Mouse (Mus musculus) mesoderm, embryonic 11.5 days (tissue): ENCODE measurements at regions not wholly inside any gene's neighbourhood (a gene's known extent, or its start where the extent isn't known, plus 50 kb on each side); places are given as distances from the start of the nearest gene placed in this dataset.

Source experiments
- DNase-seq: peaks from one replicate; pipeline ENCODE4 v3.0.0-alpha.2; 2012; ENCODE audit warnings: low read depth, low spot score

DNA sequence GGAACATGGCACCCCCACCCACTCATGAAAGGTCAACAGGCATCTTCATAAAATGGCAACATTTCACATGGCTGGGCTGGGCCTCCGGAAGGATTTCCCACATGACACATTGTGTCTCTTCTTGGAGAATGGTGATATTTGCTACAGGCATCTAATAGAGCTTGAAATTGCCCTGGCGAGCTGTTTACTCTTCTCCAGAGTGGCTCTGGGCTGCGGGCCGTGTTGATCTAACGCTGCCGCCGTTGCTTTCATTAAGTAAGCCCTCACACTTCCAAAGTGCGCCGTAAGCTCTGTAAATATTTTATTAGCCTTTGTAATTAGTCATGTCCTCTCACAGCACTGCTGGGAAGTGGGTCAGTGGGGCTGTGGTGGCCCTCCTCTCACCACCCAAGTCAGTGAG is 164.4 kb upstream of the Ctnnb1 start:
- DNase-seq, result no peak

DNA sequence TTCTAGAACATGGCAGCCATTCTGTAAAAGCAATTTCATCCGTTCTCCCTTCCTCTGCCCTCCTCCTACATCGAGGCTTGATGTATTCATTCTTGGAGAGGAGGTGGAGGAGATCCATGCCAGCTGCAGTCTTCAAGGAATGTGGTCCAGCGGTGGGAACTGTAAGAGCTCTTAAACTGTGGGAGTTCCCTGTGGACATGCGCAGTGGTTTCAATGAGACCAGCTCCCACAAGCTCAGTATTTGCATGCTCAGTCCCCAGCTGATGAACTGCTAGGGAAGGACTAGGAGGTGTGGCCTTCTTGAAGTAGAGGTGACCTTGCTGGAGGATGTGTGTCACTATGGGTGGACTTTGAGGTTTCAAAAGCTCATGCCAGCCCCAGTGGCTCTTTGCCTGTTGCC is 163.7 kb upstream of the Ctnnb1 start:
- no peak for DNase-seq

GRCm38 (mm10) chr9:120766881-120767280 is 162.1 kb upstream of the Ctnnb1 start:
- no peak for DNase-seq

DNA sequence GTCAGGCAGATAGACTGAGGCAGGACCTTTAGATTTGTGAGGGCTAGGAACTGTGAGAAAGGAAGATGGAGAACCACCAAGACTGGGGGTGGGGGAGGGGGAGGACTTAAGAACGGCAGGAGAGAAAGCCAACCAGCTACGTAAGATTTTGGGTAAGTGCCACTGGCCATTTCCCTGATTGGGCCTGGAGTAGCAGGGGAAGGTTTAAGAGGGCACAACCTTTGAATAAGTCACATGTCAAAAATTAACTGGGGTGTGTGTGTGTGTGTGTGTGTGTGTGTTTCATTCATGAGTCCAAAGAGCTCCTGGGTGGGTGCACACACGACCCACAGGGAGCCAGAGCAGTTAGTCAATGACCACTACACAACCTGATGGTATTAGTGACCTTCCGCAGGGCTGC is 161.6 kb upstream of the Ctnnb1 start:
- no peak for DNase-seq

DNA sequence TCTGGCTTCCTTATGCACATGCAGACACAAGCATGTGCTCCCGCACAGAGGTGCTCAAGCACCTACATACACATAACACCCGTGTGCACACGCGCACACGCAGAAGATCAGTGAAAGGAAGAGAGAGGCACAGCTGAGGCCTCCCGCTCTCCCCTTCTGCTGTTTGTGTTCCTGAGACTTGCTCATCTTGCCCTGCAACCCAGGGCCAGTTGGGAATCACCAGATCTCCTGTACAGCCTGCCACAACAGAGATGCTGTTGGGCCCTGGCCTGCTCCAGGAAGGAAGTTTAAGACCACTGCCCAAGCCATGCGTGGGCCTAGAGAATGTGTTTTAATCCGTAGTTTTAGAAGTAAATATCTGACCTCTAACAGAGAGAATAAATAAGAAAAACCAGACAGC is 160.0 kb upstream of the Ctnnb1 start:
- no peak for DNase-seq

DNA sequence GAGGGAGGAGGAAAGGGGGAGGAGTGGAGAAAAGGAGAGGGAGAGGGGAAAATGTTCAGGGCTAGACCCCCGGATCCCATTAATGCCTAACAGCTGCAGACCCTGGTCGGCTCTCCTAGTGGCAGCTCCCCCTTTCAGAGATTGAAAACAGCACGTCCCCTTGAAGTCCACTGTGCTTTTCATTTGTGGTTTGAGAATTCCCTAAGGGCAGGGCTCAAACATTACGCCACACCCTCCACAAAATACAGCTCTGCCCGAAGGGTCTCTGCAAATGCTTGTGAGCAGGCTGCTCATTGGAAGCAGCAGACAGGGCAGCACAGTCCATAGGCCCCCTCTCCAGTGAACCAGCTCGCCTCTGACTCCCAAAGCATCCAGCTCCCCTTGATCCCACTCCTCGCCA is 159.3 kb upstream of the Ctnnb1 start:
- peak; percentile 54 for DNase-seq

- DNase-seq, result no peak
Observed at GRCm38 (mm10) chr9:120770886-120771285, 158.1 kb upstream of the Ctnnb1 start.

GRCm38 (mm10) chr9:120771896-120772530 is 157.0 kb upstream of the Ctnnb1 start:
- DNase-seq, result no peak

DNA sequence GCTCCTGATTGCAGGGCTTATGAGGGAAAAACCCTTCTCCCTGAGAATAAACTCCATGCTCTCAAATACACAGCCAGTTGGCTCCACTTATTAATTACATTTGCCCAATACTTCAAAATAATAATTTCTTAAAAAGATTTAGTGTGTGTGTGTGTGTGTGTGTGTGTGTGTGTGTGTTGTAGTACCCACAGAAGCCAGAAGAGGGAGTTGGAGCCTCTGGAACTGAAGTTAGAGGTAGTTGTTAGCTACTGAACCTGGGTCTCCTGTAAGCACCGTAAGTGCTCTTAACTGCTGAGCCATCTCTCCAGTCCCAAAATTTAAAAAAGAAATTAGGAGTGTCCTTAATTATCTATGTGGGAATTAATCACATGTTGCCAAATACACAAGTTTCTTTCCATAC is 154.8 kb upstream of the Ctnnb1 start:
- DNase-seq, result no peak

GRCm38 (mm10) chr9:120774772-120775171 is 154.2 kb upstream of the Ctnnb1 start:
- no peak for DNase-seq

GRCm38 (mm10) chr9:120775721-120776120 is 153.3 kb upstream of the Ctnnb1 start:
- no peak for DNase-seq

- no peak for DNase-seq
Observed at GRCm38 (mm10) chr9:120776456-120777001, 152.5 kb upstream of the Ctnnb1 start.

GRCm38 (mm10) chr9:120777016-120777415 is 152.0 kb upstream of the Ctnnb1 start:
- DNase-seq, result no peak

GRCm38 (mm10) chr9:120777501-120777900 is 151.5 kb upstream of the Ctnnb1 start:
- DNase-seq, result no peak

GRCm38 (mm10) chr9:120778423-120778822 is 150.6 kb upstream of the Ctnnb1 start:
- peak; percentile 57 for DNase-seq

GRCm38 (mm10) chr9:120794210-120794609 is 134.8 kb upstream of the Ctnnb1 start:
- no peak for DNase-seq

DNA sequence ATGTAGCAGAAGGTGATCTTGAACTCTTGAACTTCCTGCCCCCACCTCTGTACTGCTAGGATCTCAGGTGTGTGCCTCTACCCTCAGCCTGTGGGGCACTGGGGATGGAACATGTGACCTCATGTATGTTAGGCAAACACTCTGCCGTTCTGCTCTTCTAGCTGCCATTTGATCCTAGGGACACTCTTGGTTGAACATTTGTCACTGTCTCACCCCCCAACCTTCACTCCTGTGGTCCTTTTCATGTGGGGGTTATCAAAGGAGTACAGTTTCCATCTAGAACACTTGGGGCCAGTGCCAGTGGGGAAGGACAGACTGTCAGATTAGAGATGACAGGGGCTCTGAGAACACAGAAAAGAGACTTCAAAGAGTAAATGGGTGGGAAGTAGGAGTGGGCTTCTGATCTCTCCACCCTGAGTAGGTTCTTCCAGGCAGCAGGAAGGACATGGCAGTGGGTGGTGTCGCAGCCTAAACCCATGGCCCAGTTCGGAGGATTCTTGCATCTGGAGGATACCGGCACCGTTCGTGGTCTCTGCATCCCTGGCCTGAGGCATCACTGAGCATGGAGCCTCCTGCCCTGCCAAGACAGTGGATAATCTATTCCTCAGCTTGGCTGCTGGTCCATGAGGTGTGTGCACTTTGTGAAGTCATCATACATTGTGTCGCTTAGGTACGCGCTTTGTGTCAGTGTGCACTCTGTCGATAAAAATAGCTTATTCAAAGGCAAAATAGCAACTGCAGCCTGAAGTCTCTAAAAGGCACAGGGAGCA is 132.7 kb upstream of the Ctnnb1 start:
- DNase-seq, result no peak

DNA sequence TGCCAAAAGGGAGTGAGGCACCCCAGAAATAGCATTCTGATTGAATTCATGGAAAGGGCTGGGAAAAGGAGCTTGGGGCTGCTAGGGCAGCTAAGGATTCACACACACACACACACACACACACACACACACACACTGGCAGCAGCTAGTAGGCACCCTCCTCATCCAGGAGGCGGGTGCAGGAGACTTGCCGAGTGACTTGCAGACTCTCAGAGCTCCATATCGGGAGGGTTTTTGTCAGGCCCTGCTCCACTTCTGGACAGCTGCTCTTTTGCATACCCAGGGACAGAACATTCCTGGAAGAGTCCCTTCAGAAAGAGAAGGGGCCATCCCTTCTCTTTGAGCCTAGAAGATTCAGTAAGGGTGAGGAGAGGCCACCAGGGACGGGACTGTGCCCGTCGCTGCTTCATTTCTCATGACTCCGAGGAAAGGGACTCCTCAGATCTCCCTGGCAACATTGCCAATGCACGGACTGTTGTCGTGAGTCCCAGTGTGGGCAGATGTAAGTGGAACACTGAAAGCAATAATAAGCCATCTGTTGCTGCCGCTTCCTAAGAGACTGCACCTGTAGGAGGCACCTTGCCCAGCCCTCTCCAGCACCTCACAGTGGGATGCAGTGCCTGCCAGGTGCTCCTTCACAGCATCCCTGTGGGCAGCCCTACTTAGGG is 130.9 kb upstream of the Ctnnb1 start:
- no peak for DNase-seq

DNA sequence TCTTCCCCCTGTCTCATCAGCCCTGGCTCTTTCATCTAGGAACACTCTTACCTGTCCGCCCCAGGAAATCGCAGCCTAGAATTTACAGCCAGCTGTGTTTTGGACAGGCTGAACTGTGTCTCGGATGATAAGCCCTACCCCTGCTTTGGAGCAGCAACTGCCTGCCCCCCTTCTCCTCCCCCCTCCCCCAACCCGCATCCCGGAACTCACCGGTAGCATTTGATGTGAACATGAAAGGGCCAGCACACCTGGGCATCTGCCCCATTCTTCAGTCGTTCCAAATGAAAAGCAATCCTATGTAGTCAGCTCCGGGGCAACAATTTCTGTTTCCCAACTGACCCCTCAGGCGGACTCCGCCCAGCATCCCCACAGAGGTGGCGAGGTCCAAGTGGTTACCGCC is 130.1 kb upstream of the Ctnnb1 start:
- no peak for DNase-seq

GRCm38 (mm10) chr9:120802646-120803045 is 126.4 kb upstream of the Ctnnb1 start:
- DNase-seq, result no peak

DNA sequence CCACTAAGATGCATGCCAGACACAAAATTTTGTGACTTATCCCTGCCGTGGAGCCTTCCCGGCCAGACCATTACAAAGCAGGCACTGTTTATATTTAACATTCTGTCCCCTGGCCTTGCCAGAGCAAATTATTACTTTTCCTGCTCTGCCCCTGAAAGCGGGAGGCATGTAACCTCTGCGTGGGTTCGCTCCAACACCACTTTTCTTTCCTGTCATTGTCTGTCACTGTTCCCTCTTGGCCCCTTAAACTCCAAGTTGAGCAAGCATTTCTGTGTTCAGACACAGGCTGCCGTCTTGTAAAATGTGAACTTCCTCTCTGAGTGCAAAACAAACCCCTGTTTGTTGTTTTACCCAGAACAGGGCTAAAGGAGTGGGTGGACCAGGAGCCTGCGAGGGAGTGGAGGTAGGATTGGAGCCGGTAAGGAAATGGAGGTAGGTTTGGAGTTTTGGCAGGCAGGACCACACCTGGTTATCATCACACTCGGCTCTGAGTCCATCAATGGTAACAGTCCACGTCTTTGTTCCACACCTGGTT is 124.2 kb upstream of the Ctnnb1 start:
- DNase-seq, result peak; percentile 26

DNA sequence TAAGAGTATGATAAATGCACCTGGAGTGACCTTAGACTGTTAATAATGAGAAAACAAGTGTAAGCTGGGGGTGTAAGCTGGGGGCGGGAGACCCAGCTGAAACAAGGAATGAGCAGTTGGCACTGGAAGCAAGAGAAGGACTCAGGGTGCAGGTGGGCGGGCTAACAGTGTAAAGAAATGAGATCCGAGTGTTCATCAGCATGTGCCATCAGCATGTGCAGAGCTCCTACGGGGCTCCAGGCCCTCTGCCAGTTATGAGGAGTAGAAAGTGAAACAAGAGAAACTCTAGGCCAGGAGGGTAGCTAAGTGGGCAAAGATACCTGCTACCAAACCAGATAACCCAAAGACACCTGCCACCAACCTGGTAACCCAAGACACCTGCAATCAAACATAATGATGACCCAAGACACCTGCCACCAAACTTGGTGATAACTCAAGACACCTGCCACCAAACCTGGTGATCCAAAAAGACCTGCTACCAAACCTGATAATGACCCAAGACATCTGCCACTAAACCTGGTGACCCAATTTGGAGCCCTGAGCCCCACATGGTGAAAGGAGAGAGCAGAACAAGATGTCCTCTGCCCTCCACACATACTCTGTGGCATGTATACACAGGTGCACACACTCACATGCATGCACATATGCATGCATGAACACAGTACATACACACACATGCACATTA is 120.1 kb upstream of the Ctnnb1 start:
- no peak for DNase-seq
